Mouse (Mus musculus) stomach, embryonic 14.5 days (tissue): ENCODE measurements around the gene Adarb1. TPM values are rescaled to one million over a fixed set of nuclear protein-coding genes. Genes with fewer than 3 reads are reported as not detected.

ENCODE experiments used
- ATAC-seq: fragments of 200-750 bp; cut with Nextera tagmentation; 2 replicates; pipeline ENCODE4 v1.8.0; 2017; ENCODE audit warnings: low read depth, moderate TSS enrichment; ENCODE audit not compliant: insufficient number of reproducible peaks, insufficient read depth, low FRiP score
- H3K27ac ChIP-seq: fragments of 300-500 bp; sonication (generic); 2 replicates; pipeline ENCODE4 v1.5.1; 2014; ENCODE audit warnings: mild to moderate bottlenecking, low read length, moderate library complexity, mixed read lengths
- H3K27me3 ChIP-seq: fragments of 300-500 bp; sonication (generic); 2 replicates; pipeline ENCODE4 v1.6.1; 2014; ENCODE audit warnings: low read length, control low read depth, mixed read lengths; ENCODE audit not compliant: control insufficient read depth, insufficient read depth
- H3K36me3 ChIP-seq: fragments of 300-500 bp; sonication (generic); 2 replicates; pipeline ENCODE4 v1.6.1; 2014; ENCODE audit warnings: mild to moderate bottlenecking, control low read depth, low read length, moderate library complexity, mixed read lengths; ENCODE audit not compliant: control insufficient read depth, insufficient read depth
- H3K4me1 ChIP-seq: fragments of 300-500 bp; sonication (generic); 2 replicates; pipeline ENCODE4 v1.6.1; 2014; ENCODE audit warnings: low read length, control low read depth, mixed read lengths; ENCODE audit not compliant: control insufficient read depth, insufficient read depth
- H3K4me2 ChIP-seq: fragments of 300-500 bp; sonication (generic); replicated peaks from 2 replicates; pipeline ENCODE4 v1.6.1; 2014; ENCODE audit warnings: low read depth, low read length, control low read depth
- H3K4me3 ChIP-seq: fragments of 300-500 bp; sonication (generic); 2 replicates; pipeline ENCODE4 v1.5.1; 2014; ENCODE audit warnings: low read depth, low read length, control low read depth
- H3K9ac ChIP-seq: fragments of 300-500 bp; sonication (generic); replicated peaks from 2 replicates; pipeline ENCODE4 v1.6.1; 2014; ENCODE audit warnings: low read depth, mild to moderate bottlenecking, control low read depth, low read length, moderate library complexity, mixed read lengths
- H3K9me3 ChIP-seq: fragments of 300-500 bp; sonication (generic); 2 replicates; pipeline ENCODE4 v1.6.1; 2016; ENCODE audit warnings: low read depth, low read length, control low read depth; ENCODE audit not compliant: control insufficient read depth
- WGBS: fragments of 180-500 bp; shearing (Covaris S2); extraction: QIAGEN DNeasy Blood & Tissue Kit; methylation state at CpG from one replicate; pipeline ENCODE4 v1.1.7; 2014; 5-methylcytosine and 5-hydroxymethylcytosine counted together
- polyA plus RNA-seq: library from polyadenylated mRNA; unstranded; fragments of >200 nt; fragmentation: Nextera tagmentation; extraction: Ambion mirVana; gene quantifications from 2 replicates; pipeline ENCODE4 v1.2.1, GENCODE M21; 2014

Gene Adarb1
- polyA plus RNA-seq, 1 experiment from 2014 or later, result 8.3 TPM

DNA sequence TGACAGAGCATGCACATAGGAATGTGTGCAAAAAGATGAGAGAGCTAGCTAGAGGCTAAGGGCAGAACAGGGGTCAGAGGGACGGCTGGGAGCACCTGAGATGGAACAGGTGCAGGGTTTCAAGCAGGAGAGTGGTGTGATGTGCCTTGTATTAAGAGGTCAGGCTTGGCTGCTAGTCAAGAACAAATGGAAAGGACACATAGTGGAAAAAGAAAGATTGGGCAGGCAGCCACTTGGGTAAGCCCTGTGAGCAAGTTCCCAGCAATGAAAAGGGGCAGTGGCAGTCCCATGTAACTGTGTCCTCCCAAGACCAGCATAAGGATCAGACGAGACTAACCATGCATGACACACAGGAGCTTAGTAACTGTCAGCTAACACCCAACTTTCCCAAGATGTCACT is 8.9 kb downstream of the Adarb1 start:
- Histone ChIP-seq H3K4me2 (no peak overlapping the region), H3K4me3 (no peak overlapping the region), H3K9me3 (no peaks in the 10 kb centered on the region), H3K36me3 (no peaks in the 10 kb centered on the region), H3K27ac (no peak overlapping the region), H3K9ac (no peak overlapping the region), H3K27me3 (no peaks in the 10 kb centered on the region), H3K4me1 (no peaks in the 10 kb centered on the region)
- 58% methylated on average over 2 of the region's 2 CpGs for WGBS
- ATAC-seq, result no peak

DNA sequence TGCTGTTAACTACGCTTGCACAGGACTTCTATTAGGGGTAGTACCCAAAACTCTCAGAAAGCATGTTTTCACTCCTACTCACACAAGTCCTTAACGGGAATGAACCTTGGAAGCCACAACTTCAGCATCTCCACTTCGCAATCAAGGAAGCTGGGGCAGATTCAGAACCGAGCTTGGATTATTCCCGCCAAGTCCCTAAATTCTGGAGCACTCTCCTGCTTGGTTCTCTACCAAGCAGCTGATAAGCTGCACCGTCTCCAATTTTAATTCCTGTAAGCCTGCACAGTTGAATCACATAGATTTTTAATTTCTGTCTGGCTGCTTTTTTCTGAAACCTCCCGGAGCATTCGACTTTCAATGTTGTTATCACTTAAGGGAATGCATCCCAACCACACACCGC is 9.8 kb downstream of the Adarb1 start:
- no peaks in the 10 kb centered on the region for H3K27me3 ChIP-seq
- 83% methylated on average over 9 of the region's 9 CpGs for WGBS
- no peak overlapping the region for H3K9ac ChIP-seq
- no peak overlapping the region for H3K4me2 ChIP-seq
- no peak overlapping the region for H3K27ac ChIP-seq
- no peaks in the 10 kb centered on the region for H3K4me1 ChIP-seq
- H3K9me3 ChIP-seq, result no peaks in the 10 kb centered on the region
- no peak overlapping the region for H3K4me3 ChIP-seq
- no peak for ATAC-seq
- H3K36me3 ChIP-seq, result no peaks in the 10 kb centered on the region

DNA sequence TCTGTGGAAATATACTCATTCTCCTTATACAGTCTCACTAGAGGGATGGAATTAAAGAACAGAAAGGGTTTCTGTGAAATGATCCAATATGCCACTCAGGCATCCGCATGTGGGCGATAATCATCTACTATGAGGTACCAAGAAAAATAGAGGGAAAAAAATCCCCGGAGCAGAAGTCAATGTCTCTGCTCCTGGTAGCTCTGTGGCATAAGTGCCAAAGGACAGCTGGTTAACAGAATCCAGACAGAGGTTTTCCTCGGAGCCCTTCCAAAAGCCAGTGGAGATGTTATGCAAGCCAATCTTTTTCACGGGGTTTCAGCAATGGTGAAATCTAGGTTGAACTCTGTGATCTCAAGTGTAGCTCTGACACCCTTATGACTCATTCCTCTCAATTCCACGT is 11.6 kb downstream of the Adarb1 start:
- Histone ChIP-seq H3K4me3 (no peak overlapping the region), H3K27me3 (no peaks in the 10 kb centered on the region), H3K9ac (no peak overlapping the region), H3K27ac (no peak overlapping the region), H3K4me2 (no peak overlapping the region), H3K9me3 (no peaks in the 10 kb centered on the region), H3K36me3 (no peaks in the 10 kb centered on the region), H3K4me1 (no peaks in the 10 kb centered on the region)
- ATAC-seq, result no peak
- 70% methylated on average over 6 of the region's 6 CpGs for WGBS

DNA sequence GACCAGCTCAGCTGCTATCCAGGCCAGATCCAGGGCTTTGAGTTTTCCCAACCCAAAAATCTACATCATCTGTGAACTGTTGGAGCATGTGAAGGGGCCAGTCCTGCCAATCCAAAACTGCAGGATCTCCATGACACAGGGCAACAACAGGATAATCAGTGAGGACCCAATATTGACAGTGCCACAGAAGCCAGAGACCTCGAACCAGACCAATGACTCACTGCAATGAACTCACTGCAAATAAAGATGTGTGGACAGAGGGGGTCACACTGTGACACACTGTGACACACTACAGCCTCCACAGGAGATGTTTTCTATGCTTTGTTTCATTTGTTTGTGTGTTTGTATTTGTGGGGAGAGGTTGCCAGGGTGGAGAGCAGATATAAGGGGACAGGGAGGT is 15.6 kb downstream of the Adarb1 start:
- WGBS, result 60% methylated on average over 1 of the region's 1 CpGs
- H3K4me2 ChIP-seq, result no peak overlapping the region
- ATAC-seq, result no peak
- H3K27ac ChIP-seq, result no peak overlapping the region
- H3K36me3 ChIP-seq, result no peaks in the 10 kb centered on the region
- H3K4me1 ChIP-seq, result no peaks in the 10 kb centered on the region
- no peaks in the 10 kb centered on the region for H3K9me3 ChIP-seq
- no peak overlapping the region for H3K4me3 ChIP-seq
- H3K27me3 ChIP-seq, result no peaks in the 10 kb centered on the region
- H3K9ac ChIP-seq, result no peak overlapping the region

DNA sequence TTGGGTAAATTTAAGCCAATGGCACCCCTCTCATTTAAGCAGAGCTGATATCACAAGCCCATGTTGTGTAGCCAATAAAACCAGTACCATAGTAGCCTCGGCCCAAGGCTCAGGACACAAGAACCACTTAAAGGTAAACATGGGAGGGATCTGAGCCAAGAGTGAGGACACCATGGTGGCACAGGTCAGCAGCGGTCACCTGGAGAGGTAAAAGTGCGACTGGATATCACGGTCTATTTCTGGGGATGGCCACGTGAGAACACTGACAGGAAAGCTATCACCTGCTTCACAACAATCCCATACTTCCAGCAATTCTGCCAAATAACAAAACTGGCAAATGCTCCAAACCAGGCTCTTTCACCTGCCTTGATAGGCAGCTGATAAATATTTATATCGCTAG is 17.0 kb downstream of the Adarb1 start:
- no peak overlapping the region for H3K27ac ChIP-seq
- ATAC-seq, result no peak
- H3K4me3 ChIP-seq, result no peak overlapping the region
- H3K9ac ChIP-seq, result no peak overlapping the region
- no peak overlapping the region for H3K4me2 ChIP-seq
- H3K9me3 ChIP-seq, result no peaks in the 10 kb centered on the region
- H3K4me1 ChIP-seq, result no peaks in the 10 kb centered on the region
- H3K27me3 ChIP-seq, result no peaks in the 10 kb centered on the region
- 87% methylated on average over 6 of the region's 6 CpGs for WGBS
- no peaks in the 10 kb centered on the region for H3K36me3 ChIP-seq

DNA sequence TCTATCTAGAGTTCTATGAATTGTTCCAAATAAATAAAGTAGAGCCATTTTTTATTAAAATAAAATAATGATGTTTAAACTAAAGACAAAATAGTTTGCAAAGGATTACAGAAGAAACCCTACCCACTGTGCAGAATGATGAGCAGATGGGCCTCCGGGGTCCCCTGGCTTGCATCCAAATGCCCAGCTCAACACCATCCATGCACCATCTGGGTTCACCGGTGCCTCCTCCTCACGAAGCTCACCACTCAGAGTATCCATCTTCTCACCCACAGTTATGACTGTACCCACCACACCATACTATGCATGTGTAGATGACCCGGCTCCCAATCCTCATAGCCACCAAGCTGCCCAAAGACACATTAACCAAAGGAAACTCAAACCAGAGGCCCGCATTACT is 18.1 kb downstream of the Adarb1 start:
- H3K4me2 ChIP-seq, result no peak overlapping the region
- H3K27me3 ChIP-seq, result no peaks in the 10 kb centered on the region
- 81% methylated on average over 5 of the region's 5 CpGs for WGBS
- H3K36me3 ChIP-seq, result no peaks in the 10 kb centered on the region
- H3K27ac ChIP-seq, result no peak overlapping the region
- H3K9ac ChIP-seq, result no peak overlapping the region
- no peak for ATAC-seq
- no peaks in the 10 kb centered on the region for H3K9me3 ChIP-seq
- H3K4me1 ChIP-seq, result no peaks in the 10 kb centered on the region
- no peak overlapping the region for H3K4me3 ChIP-seq

DNA sequence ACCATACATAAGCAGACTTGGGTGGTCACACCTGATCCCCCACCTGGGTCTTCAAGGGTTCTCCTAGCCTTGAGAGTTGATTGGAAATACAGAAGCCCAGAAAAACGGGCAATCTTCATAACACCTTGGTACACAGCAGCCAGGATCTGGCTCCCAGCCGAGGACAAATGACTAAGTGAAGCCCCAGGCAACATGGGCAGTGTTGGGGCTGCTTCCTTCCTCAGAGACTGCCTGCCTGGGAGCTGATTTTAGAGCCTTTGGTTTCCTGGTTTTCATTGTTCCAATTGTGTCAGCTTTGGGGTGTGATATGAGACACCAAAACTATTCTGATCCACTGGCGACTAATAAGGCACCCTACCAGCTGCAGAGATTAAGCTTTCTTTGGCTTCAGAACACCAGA is 20.0 kb downstream of the Adarb1 start:
- Histone ChIP-seq H3K9ac (no peak overlapping the region), H3K4me2 (no peak overlapping the region), H3K27ac (no peak overlapping the region), H3K4me1 (no peaks in the 10 kb centered on the region), H3K27me3 (no peaks in the 10 kb centered on the region), H3K36me3 (no peaks in the 10 kb centered on the region), H3K4me3 (no peak overlapping the region), H3K9me3 (no peaks in the 10 kb centered on the region)
- 68% methylated on average over 3 of the region's 3 CpGs for WGBS
- no peak for ATAC-seq

DNA sequence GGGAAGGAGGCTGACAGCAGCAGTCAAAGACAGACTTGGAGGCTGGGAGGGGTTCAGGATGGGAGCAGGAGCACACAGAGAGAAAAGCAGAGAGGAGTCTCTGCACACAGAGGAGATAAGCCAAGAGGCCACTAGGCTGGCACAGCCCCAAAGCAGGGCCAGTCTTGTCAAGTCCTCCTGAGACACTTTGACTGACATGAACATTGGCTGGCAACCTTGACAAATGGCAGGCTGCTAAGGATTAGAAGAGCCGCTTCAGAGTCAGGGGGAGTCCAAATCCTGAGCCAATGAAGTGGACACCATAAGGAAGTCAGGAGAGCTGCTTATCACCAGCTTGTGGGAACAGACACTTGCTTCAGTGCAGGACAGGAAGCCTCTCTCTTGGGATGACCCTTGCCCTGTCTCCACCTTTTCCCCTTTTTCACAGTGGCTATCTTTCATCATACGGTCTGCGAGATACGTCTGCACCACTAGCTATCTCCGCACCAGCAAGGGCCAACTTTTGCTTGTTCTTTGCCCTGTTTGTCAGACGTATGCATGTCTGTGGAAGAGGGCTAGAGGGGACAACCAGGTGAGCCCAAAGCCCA is 20.9 kb downstream of the Adarb1 start:
- no peak for ATAC-seq
- 86% methylated on average over 6 of the region's 6 CpGs for WGBS
- no peak overlapping the region for H3K4me3 ChIP-seq
- no peak overlapping the region for H3K4me2 ChIP-seq
- H3K36me3 ChIP-seq, result no peaks in the 10 kb centered on the region
- no peak overlapping the region for H3K9ac ChIP-seq
- no peaks in the 10 kb centered on the region for H3K27me3 ChIP-seq
- H3K27ac ChIP-seq, result no peak overlapping the region
- H3K4me1 ChIP-seq, result no peaks in the 10 kb centered on the region
- H3K9me3 ChIP-seq, result no peaks in the 10 kb centered on the region

DNA sequence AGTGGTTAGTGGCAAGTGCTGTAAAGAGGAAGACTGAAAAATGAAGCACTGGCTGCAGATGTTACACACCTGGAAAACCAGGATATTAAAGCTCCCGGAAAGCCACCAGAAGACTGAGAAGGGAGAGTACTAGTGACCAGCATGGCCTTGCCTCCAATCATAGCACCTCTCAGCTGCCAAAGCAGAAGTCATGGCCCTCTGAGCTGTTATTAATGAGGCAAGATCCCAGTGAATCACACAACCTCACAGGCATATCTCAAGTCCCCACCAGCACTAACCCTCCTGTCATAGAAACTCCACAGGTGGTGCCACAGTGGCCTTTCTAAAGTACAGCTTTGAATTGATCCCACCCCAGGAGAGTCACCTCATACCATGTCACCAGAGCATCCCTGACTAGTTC is 22.1 kb downstream of the Adarb1 start:
- H3K9ac ChIP-seq, result no peak overlapping the region
- H3K4me1 ChIP-seq, result no peaks in the 10 kb centered on the region
- no peak overlapping the region for H3K4me2 ChIP-seq
- no peak overlapping the region for H3K27ac ChIP-seq
- H3K36me3 ChIP-seq, result no peaks in the 10 kb centered on the region
- H3K27me3 ChIP-seq, result no peaks in the 10 kb centered on the region
- H3K4me3 ChIP-seq, result no peak overlapping the region
- no peak for ATAC-seq
- H3K9me3 ChIP-seq, result no peaks in the 10 kb centered on the region
- WGBS, result 88% methylated on average over 1 of the region's 1 CpGs
